Mouse (Mus musculus): ENCODE results near the gene Olfr90.

Olfr90 gene

DNA sequence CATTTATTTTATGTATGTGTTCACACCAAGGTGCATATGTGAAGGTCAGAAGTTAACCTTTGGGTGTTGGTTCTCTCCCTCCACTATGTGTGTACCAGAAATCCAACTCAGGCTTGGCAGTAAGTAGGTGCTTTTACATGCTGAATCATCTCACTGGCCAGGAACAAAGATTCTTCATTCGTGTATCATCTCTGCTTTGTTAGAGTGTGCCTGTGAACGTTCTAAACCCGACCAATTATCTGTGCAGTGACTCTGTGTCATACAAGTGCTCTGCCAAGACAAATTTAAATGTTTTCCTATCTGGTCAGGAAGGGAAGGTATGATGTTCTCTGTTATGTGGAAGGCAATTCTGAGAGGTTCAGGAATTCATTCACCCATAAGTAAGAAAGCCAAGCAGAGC lies 26.9 kb downstream of the Olfr90 start:
- DNase-seq: no peak

DNA sequence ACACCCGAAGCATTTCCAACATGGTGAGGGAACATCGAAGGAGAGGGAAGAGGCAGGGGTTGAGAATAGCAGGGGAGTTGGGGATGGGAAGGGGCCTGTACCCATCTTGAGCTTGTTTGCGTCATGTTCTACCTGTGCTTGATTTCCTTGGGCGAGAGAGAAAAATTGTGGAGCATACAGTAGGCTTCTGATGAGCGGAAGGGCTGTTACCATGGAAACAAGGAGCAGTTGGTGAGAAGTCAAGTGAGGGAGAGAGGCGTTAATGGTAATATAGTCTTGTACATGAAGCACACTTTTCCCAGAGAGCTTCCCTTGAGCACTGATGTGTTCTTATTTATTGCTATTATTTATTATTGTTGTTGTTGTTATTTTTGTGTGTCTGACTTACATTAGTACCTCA lies 31.3 kb downstream of the Olfr90 start:
- no peak for DNase-seq

DNA sequence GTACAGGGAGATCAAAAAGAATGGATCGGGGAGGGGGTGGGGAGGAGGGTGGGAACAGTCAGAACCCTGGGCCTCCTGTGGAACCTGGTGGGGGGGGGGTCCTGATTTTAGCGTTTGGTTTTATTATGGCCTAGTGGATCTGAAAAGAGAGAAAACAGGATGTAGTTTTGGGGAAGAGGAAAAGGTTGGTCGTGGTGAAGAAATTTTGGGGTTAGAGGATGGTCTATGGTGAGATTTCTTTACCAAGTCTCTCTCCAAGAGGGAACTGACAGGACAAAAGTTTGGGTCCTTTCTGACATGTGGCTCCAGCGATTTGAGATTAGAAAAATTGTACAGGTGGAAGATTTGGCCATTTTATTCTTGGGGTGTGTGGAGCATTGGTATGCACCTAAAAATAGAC lies 36.6 kb downstream of the Olfr90 start:
- no peak for DNase-seq

DNA sequence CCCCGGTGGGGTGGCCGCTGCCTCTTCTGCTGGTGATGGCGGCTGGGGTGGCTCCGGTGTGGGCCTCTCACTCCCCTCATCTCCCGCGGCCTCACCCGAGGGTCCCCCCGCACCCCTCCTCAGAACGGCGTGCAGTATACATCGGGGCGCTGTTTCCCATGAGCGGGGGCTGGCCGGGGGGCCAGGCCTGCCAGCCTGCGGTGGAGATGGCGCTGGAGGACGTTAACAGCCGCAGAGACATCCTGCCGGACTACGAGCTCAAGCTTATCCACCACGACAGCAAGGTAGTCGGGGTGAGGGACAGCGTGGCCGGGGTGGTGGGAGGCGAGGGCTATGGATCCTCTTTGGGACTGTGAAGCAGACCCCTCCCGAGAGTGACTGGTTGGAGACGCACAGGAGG lies 37.4 kb downstream of the Olfr90 start:
- peak in 1 of 2 experiments; percentile 51 for DNase-seq

DNA sequence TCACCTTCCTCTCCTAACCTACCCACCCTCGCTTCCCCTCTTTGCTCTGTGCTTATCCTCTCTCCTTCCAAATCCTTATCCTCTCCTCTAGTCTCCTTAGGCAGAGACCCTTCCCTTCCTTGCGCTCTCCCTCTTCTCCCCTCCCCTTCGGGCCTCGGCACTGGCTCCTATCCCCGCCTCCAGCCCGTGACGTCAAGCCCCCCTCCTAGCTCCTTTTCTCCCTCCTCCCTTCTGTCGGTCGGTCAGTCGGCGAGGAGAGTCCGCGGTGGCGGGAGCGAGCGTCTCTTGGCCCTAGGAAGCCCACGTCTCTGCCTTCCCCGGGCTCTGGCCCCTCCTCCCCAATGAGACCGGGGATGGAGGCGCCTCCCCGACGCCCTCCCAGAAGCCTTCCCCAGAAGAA lies 37.9 kb downstream of the Olfr90 start:
- DNase-seq: peak; percentile 94 to 97

DNA sequence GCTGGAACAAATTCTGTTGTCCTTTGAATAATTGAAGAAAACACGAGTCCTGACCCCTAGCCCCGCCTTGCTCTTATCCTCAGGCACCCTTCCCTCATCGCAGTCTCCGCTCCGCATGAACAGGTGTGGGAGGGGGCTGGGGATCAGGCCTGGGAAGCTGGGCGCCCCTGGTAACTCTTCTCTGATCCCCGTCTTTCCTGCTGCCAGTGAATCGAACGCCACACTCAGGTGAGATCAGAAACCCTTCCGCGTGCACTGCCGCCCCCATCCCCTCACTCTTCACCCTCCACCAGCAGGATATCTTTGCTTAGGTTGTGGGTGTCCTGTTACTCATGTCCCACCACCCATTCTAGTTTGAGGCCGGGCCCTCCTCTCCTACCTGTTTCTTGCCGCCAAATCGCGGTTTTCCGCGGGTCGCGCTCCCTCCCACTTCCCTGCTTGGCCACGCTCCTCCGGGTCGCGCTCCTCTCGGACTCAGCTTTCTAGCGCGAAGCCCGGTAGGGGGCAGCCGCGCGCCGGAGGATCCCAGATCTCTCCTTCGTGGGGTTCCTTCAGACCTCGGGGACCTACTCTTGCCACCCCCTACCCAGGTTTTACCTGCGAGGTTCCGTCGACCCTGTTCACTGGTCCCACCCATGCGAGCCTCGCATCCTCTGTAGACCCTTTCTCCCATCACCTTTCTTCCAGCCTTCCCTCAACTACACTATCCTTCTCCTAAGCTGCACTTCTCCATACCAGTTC lies 38.6 kb downstream of the Olfr90 start:
- DNase-seq: peak; percentile 86 to 92

DNA sequence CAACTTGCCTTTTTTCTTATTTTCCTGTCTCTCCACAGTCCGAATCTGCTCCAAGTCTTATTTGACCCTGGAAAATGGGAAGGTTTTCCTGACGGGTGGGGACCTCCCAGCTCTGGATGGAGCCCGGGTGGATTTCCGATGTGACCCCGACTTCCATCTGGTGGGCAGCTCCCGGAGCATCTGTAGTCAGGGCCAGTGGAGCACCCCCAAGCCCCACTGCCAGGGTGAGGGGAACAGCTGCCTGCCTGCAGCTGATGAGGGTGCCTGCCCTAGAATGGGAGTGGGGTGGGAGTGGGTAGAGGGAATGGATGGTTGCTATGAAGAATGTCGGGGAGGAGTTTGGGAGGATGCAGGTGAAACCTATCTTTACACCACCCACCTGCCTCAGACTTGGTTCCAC lies 39.9 kb downstream of the Olfr90 start:
- DNase-seq: peak; percentile 27 to 43

DNA sequence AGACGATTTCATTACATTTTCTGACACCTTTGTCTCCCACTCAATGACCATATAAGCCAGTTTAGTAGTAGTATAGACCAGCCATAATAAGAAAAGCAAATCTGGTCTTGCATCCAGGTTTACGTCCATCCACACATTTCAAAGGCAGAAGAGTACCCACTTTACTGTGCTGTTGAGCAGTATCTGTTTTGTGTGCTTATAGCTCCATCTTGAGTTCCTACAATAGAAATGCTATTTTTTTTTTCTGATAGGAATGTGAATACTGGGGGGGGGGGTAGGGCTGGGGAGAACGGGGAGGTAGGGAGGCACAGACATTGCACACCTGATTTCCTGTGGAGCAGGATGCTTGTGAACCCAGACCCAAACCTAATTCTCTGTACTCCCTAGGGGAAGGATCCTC lies 40.3 kb downstream of the Olfr90 start:
- no peak for DNase-seq

DNA sequence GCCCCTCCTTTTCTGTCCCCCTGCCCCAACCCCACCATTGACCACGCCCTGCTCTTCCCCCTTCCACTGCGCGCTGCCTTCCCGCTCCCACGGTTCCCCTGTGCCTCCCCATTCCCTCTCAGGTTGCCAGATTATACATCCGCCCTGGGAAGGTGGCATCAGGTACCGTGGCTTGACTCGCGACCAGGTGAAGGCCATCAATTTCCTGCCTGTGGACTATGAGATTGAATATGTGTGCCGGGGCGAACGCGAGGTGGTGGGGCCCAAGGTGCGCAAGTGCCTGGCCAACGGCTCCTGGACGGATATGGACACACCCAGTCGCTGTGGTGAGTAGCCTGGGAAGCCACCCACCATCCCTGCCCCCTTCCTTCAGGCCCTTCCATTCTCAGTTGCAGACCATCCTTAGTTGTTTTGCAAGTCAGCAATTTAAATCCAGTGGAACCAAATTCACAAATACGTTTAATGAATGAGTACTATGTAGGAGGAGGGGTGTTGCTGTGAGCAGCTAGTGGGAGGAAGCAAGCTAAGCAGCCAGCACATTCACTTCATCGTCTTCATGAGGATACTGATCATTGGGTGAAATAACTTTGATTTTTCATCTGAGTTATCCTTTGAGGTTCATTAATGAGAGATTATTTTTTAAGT lies 40.8 kb downstream of the Olfr90 start:
- DNase-seq: peak; percentile 37 to 51

DNA sequence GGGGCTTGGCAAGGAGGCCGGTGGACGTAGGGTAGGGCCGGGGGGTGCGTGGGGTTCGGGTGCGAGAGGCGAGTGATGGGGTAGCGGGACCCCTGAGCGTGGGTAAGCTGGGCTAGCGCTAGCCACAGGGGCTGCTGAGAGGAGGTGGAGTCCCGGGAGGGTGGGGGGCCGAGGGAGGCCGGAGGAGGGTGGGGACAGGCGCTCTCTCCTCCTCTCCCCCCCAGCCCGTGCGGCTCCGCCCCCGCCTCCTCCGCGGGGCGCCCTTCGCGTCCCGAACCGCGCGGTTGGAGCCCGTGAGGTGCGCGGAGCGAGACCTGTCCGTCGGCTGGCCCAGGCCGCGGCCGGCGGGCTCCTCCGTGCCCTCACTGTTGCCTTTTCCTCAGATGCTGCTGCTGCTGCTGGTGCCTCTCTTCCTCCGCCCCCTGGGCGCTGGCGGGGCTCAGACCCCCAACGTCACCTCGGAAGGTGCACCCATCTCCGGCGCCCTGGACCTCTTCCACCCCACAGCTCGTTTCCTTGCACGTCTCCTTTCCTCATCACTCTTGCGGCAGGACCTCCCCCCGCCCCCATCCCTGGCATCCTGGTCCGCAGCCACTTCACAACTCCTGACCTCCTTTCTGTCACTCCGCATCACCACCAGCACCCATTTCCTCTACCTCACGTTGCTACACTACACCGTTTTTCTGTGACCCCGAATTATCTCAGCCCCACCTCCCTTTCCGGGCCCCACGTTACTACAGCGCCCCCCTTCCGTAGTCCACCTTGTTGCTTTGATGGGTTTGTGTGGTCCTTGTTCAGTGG lies 41.8 kb downstream of the Olfr90 start:
- DNase-seq: peak; percentile 78 to 81

DNA sequence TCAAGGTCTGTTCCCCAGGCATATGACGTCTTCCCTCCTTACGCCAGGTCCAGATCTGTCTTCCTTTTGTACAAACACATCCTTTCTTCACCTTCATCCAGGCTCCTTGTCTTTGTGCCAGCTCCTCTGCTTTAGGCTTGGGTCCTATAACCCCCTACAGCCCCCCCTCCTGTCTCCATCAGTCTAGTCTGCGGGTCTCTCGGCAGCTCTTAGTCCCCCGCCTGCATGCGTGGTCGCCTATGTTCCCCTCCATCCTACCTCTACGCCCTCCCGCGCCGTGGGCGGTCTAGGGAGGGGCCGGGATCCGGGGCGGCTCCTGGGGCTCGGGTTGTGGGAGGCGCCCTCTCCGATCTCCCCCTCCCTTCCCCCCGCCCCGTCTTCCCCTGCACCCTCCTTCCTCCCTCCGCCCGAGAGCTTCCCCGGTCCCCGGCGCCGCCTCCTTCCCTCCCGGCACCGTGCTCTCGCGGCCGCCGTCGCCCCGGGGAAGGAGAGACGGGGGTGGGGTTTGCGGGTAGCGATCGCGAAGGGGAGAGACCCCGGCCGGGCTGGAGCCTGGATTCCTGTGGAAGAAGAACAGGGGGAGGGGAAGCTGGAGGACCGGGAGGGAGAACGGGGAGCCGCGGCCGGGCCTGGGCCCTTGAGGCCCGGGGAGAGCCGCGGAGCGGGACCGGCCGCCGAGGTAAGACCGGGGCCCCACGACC lies 42.5 kb downstream of the Olfr90 start, which contains the start of gene Gabbr1:
Gabbr1 (plus strand) TSS at position 356 of the 701 bp plus-strand sequence.
- DNase-seq: peak; percentile 88 to 92

DNA sequence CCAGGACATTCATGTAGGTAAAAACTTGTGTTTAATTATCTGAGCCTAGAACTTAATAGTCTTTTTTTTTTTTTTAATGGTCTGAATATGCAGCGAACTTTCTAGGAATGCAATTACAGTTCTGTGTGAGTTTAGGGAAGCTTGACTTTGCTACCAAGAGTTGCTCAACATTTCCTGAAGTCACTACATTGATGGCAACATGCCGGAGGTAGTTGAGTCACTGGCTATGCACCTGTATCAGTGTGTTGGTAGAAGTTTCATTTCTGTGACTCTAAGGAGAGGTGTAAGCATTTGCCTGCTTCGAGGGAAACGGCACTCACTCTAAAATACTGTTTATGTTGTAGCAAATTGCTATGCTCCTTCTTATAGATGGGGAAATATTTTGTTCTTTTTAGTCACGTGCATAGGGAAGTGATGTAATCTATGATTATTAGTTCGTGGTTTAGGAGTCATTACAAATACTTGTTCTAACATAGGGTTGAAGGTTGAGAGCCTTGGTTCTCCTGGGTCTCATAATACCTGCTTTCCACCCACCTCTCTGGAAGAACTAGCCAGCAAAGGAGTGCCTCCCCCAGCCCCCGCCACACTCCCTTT lies 43.6 kb downstream of the Olfr90 start:
- DNase-seq: no peak

DNA sequence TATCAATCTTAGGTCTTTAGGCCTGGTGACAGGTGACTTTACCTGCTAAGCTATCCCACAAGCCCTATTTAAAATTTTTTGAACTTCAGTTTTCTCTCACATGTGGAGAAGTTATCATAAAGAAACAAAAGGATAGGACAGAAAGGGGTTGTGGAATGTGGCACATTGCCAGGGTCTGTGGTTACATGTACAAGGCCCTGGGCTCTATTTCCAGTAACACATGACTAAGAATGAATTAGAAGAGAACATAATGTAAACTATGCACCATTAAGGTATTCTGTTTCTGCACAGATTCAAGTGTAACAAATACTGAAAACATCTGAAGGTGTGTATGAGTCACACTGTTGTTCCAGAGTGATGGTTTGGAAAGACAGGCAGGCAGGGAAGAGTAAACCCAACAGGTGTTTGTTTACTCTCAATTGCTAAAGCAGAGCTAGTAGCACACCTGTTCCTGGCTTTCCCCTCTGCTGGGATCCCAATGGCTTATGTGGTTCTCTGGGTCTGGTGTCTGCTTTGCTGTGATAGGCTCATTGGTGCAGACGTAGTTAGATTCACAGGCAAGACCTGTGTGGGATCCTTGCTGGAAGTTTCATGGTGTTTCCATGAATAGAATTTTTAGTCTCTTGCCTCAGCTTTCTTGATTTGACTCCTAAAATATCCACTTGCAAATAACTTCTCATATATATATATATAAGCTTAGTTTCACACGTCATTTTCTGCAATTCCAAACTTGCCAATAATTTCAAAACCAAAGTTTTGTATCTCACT lies 49.0 kb downstream of the Olfr90 start:
- DNase-seq: no peak

Data from cerebellum, adult 18-20 months (tissue).